Mouse (Mus musculus) ovary, adult 18-20 months (tissue): ENCODE data around the gene Cpvl.
A peak's percentile ranks its signal among the peaks of the same experiment; 100 is the strongest.

ENCODE experiments used
- DNase-seq: peaks from one replicate; pipeline ENCODE4 v3.0.0; 2022; ENCODE audit warnings: low spot score, mixed read lengths

Cpvl gene

DNA sequence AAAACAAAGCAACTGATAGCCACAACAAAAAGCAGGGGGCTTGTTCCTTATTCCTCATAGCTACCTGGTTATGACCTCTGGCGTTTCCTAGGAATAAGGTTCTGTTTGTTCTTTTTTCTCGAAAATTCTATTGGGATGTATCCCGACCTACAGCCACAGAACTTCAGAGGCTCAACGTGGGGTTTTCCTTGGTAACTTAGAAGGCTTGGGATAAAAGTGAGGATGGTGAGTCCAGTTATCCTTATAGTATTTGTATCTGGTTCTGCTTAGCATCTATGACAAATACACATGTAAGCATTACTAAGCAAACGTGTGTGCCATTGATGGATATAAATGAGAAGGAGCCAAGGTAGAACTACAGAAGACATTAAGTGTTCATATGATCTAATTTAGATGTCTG is at the start of gene Cpvl:
Gene Cpvl (minus strand): TSS at position 101 of the 400 bp plus-strand sequence.
- DNase-seq, result no peak

DNA sequence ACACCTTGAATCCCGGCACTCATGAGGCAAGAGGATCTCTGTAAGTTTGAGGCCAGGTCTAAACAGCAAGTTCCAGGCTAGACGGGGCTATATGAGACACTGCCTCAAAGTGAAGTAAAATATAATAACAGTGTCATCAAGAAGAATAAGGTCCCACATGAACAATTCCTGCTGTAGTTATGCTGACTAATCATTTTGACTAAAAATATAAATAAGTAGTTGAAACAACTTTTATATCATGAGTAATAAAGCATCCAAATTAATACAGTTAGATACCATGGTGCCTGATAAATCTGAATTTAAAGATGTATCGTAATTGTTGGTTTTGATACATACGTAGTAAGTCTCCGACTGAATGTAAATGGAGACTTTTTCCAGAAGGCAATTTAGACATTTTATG is 45.4 kb upstream of the Cpvl start:
- no peak for DNase-seq

DNA sequence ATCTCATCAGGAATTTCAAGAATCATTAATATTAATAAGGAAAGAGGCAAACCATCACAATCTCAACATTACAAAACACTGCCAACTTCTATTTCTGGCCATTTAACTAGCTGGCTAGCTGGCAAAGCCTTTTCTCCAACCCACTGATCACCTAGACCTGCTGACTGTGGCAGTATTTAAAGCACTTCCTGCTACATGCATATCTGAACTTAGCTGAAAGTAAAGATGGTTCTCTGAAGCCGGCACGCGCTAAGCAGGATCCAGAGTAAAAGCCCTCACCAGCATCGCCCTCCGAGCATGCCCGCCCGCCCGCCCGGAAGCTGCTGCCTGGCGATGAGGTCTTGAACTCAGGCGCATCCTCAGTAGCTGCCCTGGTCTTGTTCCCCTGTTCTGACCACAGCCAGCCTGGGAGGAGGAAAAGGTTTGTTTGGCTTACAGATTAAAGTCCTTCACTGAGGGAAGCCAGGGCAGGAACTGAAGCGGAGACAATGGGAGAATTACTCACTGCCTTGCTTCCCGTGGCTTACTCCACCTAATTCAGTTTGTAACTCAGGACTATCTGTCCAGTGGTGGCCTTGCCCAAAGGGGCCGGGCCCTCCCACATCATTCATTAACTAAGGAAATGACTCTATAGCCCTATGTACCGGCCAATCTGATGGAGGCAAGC is 42.8 kb upstream of the Cpvl start:
- DNase-seq, result no peak

DNA sequence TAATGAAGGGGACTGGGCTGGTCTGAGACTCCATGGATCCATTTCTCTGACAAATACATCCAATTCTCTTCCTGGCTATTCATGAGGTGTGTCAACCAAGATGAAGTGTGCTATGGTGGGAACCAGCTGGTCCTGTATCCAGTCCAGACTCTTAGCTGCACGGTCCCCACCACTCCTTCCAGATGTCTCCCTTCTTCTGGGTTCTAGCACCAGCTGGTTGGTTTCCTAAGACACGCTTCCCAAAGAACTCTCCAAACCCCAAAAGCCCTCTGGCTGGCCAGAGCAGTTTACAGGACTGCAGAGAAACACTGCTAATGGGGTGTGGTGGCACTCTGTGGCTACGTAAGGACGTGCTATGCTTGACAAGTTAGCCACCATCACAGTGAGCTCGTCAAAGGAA is 40.4 kb upstream of the Cpvl start:
- DNase-seq, result no peak

DNA sequence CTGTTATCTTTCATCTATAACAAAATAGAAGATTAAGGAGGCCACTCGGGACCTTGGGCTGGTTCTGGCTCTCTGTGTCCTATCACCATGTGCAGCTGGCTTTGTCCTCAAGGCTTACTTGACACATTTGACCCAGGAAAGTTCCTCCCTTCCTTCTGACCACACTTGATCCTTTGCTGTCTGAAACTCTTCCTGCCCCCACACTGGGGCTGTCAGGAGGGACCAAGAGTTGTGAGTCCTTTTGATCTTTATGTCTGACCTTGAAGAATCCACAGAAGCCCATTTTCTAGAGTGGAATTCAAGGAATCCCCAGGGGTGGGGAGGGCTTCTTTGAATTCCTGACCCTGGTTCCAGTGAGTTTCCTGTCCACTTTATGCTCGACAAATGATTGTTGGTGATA is 39.6 kb upstream of the Cpvl start:
- peak; percentile 16 for DNase-seq

DNA sequence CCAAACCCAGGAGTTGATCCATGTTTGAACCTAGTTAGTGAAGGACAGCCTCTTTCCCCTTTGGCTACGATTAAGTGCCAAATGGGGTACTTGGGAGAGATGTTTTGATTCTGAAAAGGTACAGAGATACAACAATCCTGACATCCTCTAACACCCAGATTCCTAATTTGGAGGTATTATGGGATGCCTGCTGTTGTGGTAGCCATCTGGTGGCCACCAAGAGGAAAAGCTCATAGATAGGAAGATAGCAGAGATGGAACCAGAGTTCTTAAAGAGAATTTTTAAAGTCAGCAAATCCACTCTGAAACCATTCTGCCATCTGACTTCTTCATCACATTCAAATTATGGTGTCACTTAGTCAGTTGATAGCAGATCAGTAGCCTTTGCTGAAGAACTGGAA is 33.7 kb upstream of the Cpvl start:
- no peak for DNase-seq

DNA sequence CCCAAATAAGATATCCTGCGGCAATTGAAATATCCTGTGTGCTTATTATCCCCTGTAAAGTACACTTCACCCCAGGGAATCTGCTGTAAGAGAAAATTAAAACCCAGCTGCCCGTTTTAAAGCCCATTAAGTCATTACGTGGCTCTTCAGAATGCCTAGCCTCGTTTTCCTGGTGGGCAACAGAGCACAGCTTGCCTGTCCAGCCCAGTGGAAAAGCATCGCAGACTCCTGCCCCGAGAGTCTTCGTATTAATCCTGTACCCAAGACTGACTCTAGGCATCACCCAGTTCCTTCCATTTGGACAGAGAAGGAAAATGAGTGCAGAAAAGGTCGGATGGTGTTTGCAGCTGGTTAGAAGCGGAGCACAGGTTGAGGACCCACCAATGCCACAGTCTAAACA is 31.9 kb upstream of the Cpvl start:
- DNase-seq, result no peak

DNA sequence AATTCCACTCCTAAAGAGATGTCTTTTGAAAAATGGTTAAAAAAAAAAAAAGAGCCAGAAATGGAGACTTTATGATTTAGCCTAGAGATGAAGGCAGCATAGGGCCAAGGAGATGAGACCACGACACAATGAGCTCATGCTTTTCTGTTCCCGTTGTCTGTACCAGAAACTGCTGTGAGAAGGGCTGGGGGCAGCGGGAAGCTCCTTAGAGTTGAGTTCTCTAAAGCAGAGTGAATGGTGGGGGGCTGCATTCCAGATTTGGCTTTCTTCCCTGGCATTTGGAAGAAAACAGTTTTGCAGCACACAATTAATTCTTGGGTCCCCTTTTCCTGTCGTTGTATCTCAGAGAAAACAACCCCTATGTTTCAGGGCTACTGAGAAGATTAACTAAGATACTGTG is 30.8 kb upstream of the Cpvl start:
- no peak for DNase-seq

DNA sequence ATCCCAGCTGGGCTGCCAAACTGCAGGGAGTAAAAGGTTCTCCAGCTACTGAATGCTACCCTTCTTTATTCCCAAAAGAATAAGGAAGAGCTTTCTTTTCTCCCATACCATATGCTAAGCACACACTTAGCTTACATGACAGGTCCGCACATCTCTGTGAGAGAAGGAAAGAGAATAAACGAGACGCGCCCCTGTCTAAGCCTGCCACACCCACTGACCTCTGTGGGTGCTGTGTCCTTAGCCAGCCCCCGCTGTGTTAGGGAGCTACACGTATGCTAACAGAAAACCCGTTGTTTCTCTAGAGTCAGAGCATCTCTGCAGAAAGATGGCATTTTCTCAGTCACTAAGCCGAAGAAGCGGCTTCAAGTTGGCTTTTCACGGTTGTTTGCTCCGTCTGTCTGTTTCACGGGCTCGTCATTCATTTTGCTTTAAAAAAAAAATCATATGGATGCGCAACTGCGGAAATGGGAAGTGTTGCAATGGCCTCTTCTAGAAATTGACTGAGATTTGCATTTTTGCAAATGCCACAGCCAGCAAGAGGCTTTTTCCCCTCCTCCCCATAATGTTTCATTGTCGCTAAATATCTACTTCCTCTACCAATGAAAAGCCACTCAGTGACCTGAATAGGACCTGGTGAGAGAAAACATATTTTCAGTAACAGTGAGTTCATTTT is 30.1 kb upstream of the Cpvl start:
- no peak for DNase-seq

DNA sequence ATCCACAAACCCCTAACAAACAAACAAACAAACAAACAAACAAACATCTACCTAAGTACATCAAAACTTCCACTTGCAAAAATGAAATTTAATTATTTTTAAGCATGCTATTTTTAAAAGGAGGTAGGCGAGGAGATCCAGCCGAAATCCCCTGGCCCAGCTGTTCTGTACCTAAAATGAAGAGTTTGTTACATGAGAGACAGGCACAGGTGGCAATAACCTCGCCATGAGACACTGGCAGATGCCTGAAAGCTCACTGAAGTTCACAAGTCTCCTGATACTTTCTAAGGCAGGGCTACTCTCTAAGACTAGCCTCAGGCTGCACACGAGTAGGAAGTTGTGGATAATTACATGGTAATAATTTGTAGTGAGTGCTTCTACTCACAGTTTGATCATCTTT is 26.8 kb upstream of the Cpvl start:
- DNase-seq, result no peak

DNA sequence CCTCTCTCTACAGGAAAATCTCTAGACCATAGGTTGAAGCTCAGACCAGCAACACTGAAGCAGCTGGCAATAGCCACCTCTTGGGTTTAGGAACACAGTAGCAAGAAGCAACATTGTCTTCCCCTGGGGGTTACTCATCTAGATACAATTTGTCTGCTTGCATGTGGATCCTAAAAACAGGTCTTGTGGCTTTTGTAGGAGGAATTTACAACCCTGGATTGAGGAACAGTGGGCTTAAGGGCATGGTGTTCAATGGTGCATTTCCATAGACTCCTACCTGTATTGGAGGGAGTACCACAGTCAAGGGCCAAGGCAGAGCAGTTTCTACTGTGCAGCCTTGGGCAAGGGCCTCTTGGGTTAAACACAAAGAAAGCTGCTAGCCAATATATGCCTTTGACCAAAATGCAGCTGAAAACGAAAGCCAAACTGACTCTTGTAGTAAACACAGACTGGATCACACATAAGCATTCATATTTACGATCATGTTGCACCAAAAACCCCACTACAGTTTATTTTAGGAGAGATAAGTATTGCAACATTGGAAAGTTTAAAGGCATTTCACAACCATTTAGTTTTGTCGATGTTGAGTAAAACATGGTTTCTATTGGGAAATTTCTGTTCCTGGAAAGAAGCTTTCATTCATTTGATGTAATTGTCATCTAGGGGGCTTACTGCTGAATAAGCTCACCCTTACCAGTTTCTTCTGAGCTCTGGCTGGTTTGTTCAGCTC is 17.9 kb upstream of the Cpvl start:
- no peak for DNase-seq

DNA sequence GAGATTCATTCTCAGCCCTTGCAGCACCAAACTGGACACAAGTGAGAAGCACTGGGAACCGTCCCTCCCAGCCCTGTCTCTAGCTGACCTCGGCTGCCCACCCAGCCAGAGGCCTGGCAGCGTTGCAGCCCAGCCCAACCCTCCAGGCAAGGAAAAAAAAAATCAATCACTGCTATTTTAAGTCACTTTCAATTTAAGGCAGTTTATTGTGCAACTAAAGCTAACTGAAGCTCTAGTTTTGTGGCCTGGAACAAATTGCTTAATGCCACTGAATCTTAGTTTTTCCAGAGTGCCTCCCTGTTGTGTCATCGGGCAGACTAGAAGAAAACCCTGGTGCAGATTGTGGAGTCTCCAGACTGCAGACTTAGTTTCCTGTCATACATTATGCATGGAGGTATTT is 17.0 kb upstream of the Cpvl start:
- no peak for DNase-seq

DNA sequence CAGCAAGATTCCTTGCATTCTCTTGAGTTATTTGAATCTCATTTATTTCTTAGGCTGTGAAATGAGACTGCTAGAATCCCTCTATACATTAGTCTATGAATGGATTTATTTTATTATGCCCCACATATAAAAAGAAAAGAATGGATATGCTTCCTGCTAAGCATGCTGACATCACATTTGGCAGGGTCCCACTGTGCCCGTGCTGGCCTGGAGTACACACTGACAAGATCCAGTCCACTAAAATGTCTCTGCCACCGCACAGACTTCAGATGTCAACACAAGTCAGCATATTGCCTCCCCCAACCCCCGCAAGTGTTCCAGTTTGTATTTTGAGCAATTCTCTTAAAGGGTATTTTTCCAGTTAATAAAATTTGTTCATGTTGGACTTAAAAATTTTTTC is 13.9 kb upstream of the Cpvl start:
- no peak for DNase-seq

DNA sequence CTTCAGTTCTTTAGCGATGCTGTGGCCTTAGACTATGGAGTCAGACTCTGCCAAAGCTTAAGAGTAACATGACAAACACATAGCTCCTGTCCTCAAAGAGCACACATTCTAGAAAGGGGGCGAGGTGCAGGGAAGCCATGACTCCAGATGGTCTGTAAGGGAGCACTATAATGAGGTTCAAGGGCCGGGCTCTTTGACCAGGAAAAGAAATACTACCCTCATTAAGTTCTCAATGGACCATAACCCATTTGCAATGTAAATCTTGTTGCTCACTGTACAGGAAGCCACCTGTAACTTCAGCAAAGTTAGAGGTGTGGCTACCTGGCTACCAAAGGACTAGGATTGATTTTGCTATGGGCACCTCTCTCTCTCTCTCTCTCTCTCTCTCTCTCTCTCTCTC is 8.8 kb upstream of the Cpvl start:
- no peak for DNase-seq

DNA sequence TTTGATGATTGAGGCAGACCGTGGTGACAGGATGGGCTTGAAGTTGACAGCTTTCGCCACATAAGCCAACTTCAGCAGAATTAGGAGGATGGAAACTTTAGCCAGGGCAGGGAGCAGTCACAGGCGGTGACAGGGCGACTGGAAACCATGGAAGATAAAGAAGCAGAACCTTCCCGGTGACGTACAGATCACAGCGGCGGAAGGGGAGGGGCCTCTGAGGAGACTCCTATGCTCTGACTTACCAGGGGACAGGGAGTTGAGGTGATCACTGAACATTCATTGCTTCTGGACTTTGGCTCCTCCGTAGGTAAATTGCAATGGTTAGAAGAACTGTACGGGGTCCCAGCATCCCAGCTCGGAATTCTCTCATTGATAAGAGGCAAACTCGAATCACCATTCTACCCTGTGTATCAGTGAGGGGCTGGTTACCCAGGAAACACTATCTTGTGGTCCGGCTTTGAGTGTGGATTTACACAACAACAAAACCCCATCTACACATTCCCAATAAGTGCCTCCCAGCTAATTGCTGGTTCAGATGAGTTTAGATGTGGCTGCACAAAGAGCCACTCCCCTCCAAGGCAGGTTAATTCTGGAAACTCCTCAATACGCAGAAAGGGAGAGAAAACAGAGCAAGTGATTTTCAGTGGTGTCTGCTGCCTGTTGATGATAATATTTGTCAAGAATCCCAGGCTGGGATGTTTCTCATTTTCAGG is 8.0 kb upstream of the Cpvl start:
- DNase-seq, result no peak

DNA sequence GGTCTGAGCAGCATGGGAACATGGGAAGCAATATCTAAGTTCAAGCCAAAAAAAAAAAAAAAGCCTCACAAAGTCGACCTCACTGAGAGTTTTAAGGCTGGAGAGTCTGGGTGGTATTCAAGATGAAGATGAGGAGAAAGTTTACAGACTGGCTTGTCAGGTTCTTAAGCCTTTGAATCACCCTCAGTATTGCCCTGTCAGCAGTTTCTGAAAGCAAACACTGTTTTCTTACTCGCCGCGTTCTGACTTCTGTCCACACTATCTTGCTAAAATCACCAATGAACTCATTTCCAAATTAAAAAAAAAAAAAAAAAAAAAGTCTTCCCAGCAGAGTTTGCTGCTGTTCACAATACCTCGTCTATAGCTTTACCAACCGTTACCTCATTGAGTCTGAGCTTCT is 5.3 kb upstream of the Cpvl start:
- DNase-seq, result no peak

DNA sequence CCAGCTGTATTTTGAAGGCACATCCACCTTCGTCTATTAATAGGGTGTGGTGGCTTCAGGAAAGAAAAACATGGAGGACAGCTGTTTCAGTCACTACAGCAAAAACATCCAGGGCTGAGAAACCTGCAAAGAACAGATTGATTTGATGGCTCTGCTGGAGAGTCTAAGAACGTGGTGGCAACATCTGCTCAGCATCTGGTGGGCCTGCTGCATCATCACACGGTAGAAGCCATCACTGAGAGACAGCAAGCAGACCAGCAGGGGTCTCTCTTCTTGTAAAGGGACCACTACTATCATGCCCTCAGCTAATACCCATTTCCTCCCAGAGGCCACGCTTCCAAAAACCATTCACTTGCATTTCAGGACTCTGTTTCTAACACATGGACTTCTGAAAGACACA is 4.1 kb upstream of the Cpvl start:
- no peak for DNase-seq

DNA sequence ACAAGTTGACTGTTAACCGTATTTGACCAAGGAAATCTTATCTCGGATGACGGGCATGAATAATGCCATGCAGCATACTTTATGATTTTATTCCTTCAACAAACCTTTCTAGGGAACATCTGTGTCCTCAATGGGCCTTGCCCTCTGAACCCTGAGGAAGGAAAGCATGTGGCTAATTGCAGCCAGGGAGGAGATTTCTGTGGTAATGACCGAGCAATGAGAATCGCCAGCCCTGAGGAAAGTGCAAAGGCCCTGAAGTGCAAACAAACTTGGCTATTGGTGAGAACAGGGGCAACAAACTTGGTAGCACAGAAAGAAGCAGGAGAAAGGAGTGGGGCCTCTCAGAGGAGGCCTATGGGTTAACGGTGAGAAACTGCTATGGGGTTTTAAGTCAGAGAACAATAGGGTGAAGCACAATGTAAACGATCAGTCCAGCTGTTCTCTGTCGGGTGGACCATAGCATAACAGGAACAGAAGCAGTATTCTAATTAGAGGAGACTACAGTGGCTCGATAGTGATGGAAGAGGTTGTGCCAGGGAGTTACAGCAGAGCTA is 3.7 kb upstream of the Cpvl start:
- no peak for DNase-seq

DNA sequence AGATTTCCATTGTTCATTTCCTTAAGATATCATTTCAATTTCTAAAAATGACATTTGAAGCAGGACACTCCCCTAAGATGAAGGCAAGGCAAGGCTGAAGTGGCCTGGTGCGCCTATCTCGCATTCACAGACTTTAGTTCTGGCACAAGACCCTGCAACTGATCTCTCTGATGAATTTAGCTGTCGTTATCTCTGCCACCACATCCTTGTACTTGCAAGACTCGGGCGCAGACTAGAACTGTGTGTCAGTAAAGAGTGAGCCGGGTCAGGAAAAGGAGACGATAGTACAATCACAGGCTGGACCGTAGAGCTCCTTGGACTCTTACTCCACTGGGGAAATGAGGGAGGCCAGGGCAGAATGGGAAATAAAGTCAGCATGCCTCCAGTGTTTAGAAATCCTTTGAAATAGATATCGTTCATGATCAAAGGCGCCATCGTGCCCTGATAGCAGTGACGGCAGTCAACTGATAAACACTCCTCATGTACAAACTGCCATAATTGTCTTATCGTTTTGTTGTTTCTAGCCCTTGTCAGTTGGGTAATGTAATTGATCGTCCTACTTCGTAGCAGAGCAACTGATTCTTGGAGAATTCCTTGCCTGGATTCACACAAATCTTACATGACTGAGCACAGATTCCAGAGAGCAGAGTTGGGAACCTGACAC is 2.5 kb upstream of the Cpvl start:
- DNase-seq, result no peak

DNA sequence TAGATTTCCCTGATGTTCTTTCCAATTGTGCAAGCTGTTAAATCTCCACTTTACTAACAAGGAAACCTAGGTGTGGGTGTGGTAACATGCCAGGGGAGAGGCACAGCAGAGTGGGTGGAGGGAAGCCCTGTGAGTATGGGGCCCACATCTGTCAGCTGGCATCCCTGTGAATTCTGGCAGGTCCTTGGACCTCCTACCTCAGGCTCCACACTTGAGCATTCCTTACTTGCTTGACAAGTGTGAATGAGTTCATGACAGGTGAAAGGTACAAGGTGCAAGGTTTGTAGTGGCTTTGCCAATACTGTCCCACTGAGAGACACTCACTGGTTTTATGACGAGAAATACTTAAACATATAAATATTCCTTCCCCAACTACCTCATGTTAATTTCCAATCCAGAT is 4.4 kb downstream of the Cpvl start:
- DNase-seq, result no peak

DNA sequence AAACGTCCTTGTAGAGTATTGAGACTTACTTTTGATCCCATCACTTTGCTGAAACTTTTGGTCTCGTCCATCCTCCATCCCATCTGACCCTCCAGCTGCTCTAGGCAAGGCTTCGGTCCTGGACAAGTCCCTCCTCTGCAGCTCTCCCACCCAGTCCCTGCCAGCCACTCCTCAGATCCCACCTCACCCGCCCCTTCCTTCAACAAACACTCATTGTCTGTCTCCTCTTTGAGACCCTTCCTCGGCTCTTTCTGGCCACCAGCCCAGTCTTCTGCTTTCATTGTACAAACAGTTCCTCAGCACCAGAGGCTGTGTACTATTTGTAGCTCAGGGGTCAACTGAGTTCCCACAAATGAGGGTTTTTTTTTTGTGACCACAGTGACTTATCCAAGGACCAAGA is 5.0 kb downstream of the Cpvl start:
- DNase-seq, result no peak

DNA sequence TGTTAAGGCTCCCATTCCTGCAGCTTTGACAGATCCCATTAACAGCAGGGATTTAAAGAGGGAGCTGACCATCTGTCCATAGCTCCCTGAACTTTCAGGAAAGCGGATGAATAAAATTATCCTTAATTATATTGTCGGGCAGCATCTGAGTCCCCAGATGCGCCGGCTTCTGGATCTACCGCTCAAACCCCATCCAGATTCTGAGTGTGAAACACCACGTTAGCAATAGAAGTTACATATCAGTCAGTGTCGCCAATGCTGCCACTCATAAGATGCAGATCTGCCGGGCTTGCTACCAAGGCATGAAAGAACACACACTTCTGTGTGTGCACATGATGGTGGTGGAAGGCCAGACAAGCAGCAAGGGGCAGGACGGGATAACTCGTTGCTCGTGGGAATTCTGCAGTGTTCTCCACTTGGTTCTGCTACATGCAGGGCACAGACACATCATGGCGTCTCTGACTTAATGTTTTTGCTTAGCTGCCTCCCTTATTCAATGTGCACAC is 6.2 kb downstream of the Cpvl start:
- no peak for DNase-seq
